Mouse (Mus musculus): ENCODE results near the gene Vash1. TPM values are rescaled to one million over a fixed set of nuclear protein-coding genes. Genes with fewer than 3 reads are reported as not detected.

Vash1 gene
- total RNA-seq (2021) (10 to 100 TPM; 10.0 to 14.8 TPM), polyA plus RNA-seq (2012; rRNA removed) (6.4 and 9.3 TPM in 2 replicates)
- long read RNA-seq: 0 reads

DNA sequence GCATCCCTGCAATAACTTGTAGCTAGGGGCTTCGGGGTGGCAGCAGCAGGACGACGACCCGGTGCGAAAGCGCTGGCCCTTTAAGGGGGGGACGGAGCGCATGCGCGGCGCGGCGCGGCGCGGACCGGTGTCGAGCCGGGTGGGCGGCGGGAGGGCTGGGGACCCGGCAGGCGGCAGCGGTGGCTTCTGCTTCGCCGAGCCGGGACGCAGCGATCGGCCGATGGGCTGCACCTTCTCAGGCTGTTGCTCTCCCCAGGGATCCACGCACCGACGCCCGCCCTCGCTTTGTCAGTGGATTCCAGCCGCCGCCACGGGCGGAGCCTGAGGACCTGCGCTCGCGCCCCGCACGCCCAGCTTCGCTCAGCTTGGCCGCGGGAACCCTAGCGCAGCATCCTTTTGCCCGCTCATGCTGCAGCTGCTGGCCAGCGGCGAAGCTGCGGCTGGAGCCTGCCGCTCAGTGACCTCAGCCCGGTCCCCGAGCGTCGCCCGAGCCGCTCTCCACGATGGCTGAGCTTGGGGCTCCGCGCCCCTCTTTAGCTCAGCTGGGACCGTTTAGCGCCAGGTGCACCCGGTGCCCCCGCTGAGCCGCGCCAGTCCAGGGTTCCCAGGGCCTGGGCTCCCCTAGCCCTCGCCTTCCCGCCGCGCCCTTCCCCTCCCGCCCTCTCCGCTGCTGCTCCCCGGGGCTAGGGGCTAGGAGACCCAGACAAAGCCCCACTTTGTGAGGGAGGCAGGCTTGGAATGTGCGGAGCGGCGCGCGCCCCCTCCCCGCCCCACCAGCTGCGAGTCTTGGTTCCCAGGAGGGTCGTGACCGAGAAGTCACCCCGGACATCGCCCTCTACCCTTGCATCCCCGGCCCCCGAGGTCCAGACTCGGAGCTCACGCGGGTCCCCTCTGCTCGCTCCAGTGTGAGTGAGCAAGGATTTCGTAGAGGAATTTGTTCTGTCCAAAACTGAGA is at the start of gene Vash1:
Gene Vash1, plus strand, starts transcription at position 110 of the 955 bp plus-strand sequence.
- peak; percentile 81 to 86 for DNase-seq
- intact Hi-C loops (cut with DNase I): no loop called here
- no peaks in the 10 kb centered on the region for H3K27me3 ChIP-seq (ENCODE audit: control insufficient read depth, insufficient read depth, low read length)

DNA sequence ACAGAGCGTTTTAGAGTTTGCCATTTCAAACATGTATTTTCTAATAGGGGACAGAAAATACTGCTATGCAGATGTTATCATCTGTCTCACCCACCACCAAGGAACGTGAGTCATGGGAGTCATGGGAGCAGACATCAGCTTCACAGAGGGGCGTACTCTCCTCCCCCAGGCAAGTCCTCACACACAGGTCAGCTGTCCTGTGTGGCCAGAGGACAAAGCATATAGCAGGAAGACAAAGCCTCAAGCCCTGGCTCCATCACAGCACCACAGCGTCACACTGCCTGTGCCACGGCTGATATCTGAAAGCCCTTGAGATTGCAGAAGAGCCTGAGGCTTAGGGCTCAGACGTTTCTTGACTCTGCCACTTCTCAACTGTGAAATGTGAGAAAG is 49.7 kb upstream of the Vash1 start:
- no peak overlapping the region for H3K27ac ChIP-seq
- no peak for DNase-seq
- H3K27me3 ChIP-seq (ENCODE audit: control insufficient read depth, insufficient read depth, low read length): no peaks in the 10 kb centered on the region
- TF ChIP-seq EP300 (IDR thresholded peaks at IDR 0.05; ENCODE audit: insufficient read depth, low read depth, low read length) (no peak), CTCF (IDR thresholded peaks at IDR 0.05) (no peak), POLR2A (IDR thresholded peaks at IDR 0.05; ENCODE audit: insufficient read depth, low read depth, low read length) (no peak)
- intact Hi-C loops (cut with DNase I): no loop called here
- no peaks in the 10 kb centered on the region for H3K79me2 ChIP-seq (replicated peaks; ENCODE audit: control insufficient read depth, insufficient read depth, low read length)
- H3K4me1 ChIP-seq (ENCODE audit: control insufficient read depth, insufficient read depth, low read length): peaks cover 6% of the 10 kb centered on the region
- H3K36me3 ChIP-seq (ENCODE audit: control insufficient read depth, insufficient read depth, low read length): 0 out of 2 replicates have a peak, but pooled peaks cover 2% of the 10 kb centered on the region
- no peak overlapping the region for H3K9ac ChIP-seq (ENCODE audit: low read depth, low read length)
- no peak overlapping the region for H3K4me3 ChIP-seq
- WGBS: 41% methylated on average over 6 of the region's 6 CpGs

More for the DNA sequence above, at the start of gene Vash1:
- H3K79me2 ChIP-seq (replicated peaks; ENCODE audit: control insufficient read depth, insufficient read depth, low read length): no peaks in the 10 kb centered on the region
- no peaks in the 10 kb centered on the region for H3K36me3 ChIP-seq (ENCODE audit: control insufficient read depth, insufficient read depth, low read length)
- TF ChIP-seq CTCF (IDR thresholded peaks at IDR 0.05) (no peak), POLR2A (IDR thresholded peaks at IDR 0.05; ENCODE audit: insufficient read depth, low read depth, low read length) (0 out of 2 replicates have a peak, but pooled peaks have one; percentile 29), EP300 (IDR thresholded peaks at IDR 0.05; ENCODE audit: insufficient read depth, low read depth, low read length) (no peak)
- peak within 1 kb of the TSS; percentile 92 for H3K9ac ChIP-seq (ENCODE audit: low read depth, low read length)
- peaks cover 12% of the 10 kb centered on the region for H3K4me1 ChIP-seq (ENCODE audit: control insufficient read depth, insufficient read depth, low read length)
- H3K27ac ChIP-seq: peak within 1 kb of the TSS; percentile 91
- H3K4me3 ChIP-seq: peak within 1 kb of the TSS; percentile 96
- under 1% methylated on average over 86 of the region's 94 CpGs for WGBS

- H3K4me1 ChIP-seq (ENCODE audit: control insufficient read depth, insufficient read depth, low read length): peaks cover 4% of the 10 kb centered on the region
- H3K79me2 ChIP-seq (replicated peaks; ENCODE audit: control insufficient read depth, insufficient read depth, low read length): no peaks in the 10 kb centered on the region
- H3K27ac ChIP-seq: no peak overlapping the region
- H3K4me3 ChIP-seq: no peak overlapping the region
- H3K27me3 ChIP-seq (ENCODE audit: control insufficient read depth, insufficient read depth, low read length): no peaks in the 10 kb centered on the region
- no peak for DNase-seq
- WGBS: 50% methylated on average over 8 of the region's 8 CpGs
- intact Hi-C loops (cut with DNase I): no loop called here
- peak; percentile 77 for TF ChIP-seq CTCF (IDR thresholded peaks at IDR 0.05)
- TF ChIP-seq POLR2A (IDR thresholded peaks at IDR 0.05; ENCODE audit: insufficient read depth, low read depth, low read length): no peak
- TF ChIP-seq EP300 (IDR thresholded peaks at IDR 0.05; ENCODE audit: insufficient read depth, low read depth, low read length): no peak
- H3K36me3 ChIP-seq (ENCODE audit: control insufficient read depth, insufficient read depth, low read length): no peaks in the 10 kb centered on the region
- H3K9ac ChIP-seq (ENCODE audit: low read depth, low read length): no peak overlapping the region
Measured at GRCm38 (mm10) chr12:86641763-86642162, 36.7 kb upstream of the Vash1 start.

DNA sequence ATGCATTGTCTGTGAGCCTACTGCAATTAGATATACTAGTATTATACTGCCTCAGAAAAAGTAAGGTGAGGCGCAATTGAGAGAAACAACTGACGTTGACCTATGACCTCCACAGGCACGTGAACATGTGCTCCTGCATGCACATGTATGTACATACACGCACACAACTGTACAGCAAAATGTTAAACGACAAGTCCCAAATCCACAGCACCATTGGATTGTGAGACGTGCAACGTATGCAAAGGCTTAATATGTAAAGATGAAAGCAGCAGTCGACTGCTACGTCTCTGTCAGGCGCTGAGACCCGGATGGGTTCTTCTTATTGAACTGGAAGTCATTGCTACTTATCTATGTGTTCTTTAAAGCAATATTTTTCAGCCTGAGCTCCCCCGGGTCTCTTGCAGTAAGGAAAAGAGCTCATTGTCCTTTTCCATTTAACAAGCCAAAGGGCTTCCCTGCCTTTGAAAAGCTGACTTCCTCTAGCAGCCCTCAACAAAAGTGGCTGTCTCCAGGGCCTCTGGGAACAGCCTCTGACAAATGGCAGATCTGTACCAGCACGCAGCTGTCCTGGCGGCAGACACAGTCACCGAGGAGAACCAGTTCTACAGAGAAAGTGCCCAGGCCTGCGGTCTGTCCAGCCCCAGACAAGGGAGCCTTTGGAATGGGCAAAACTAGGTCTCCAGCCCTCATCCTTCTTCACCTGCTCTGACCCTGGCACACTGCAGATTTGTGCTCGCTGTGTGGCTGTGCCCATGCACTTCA is 33.8 kb upstream of the Vash1 start:
- Histone ChIP-seq H3K9ac (ENCODE audit: low read depth, low read length) (no peak overlapping the region), H3K4me3 (no peak overlapping the region), H3K36me3 (ENCODE audit: control insufficient read depth, insufficient read depth, low read length) (no peaks in the 10 kb centered on the region), H3K27ac (no peak overlapping the region), H3K4me1 (ENCODE audit: control insufficient read depth, insufficient read depth, low read length) (peaks cover 4% of the 10 kb centered on the region), H3K79me2 (replicated peaks; ENCODE audit: control insufficient read depth, insufficient read depth, low read length) (no peaks in the 10 kb centered on the region), H3K27me3 (ENCODE audit: control insufficient read depth, insufficient read depth, low read length) (no peaks in the 10 kb centered on the region)
- TF ChIP-seq CTCF (IDR thresholded peaks at IDR 0.05): no peak
- no peak for TF ChIP-seq EP300 (IDR thresholded peaks at IDR 0.05; ENCODE audit: insufficient read depth, low read depth, low read length)
- no peak for TF ChIP-seq POLR2A (IDR thresholded peaks at IDR 0.05; ENCODE audit: insufficient read depth, low read depth, low read length)
- 56% methylated on average over 17 of the region's 17 CpGs for WGBS
- DNase-seq: no peak
- intact Hi-C loops (cut with DNase I): no loop called here

DNA sequence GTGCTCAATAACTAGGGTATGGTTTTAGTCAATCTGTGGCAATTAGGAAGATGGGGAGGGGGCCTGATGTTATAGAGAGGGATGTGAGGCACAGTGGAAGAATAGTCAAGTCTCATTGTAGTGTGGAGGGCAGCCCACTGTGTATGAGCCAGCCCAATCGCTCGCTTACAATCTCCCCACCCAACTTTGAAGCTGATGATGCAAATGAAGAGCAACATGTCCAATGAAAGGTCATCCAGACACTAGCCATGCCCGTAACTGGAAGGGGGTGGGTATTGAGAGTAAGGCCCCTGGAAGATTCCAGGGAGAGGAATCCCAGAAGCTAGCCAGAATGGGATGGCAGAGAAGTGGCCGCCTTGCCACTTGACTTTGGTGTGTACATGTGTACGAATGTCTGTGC is 33.0 kb upstream of the Vash1 start:
- intact Hi-C loops (cut with DNase I): no loop called here
- 96% methylated on average over 5 of the region's 5 CpGs for WGBS
- TF ChIP-seq POLR2A (IDR thresholded peaks at IDR 0.05; ENCODE audit: insufficient read depth, low read depth, low read length): no peak
- TF ChIP-seq EP300 (IDR thresholded peaks at IDR 0.05; ENCODE audit: insufficient read depth, low read depth, low read length): no peak
- TF ChIP-seq CTCF (IDR thresholded peaks at IDR 0.05): no peak

More for the DNA sequence above, 33.0 kb upstream of the Vash1 start:
- Histone ChIP-seq H3K9ac (ENCODE audit: low read depth, low read length) (no peak overlapping the region), H3K36me3 (ENCODE audit: control insufficient read depth, insufficient read depth, low read length) (no peaks in the 10 kb centered on the region), H3K4me1 (ENCODE audit: control insufficient read depth, insufficient read depth, low read length) (peaks cover 4% of the 10 kb centered on the region), H3K79me2 (replicated peaks; ENCODE audit: control insufficient read depth, insufficient read depth, low read length) (no peaks in the 10 kb centered on the region), H3K4me3 (no peak overlapping the region), H3K27ac (no peak overlapping the region), H3K27me3 (ENCODE audit: control insufficient read depth, insufficient read depth, low read length) (no peaks in the 10 kb centered on the region)
- DNase-seq: no peak
